Mouse (Mus musculus): ENCODE measurements at regions not wholly inside any gene's neighbourhood (a gene's known extent, or its start where the extent isn't known, plus 50 kb on each side); places are given as distances from the start of the nearest gene placed in this dataset.

- DNase-seq (ENCODE audit: low spot score in 2 of 2) = no peak
These were observed 59.2 kb downstream of the Marcks start for GRCm38 (mm10) chr10:37079535-37079934.

GRCm38 (mm10) chr10:37078439-37078838 lies 60.3 kb downstream of the Marcks start:
- peak in 1 of 2 experiments; percentile 26 for DNase-seq (ENCODE audit: low spot score in 2 of 2)

- no peak for DNase-seq (ENCODE audit: low spot score in 2 of 2)
These were observed 61.0 kb downstream of the Marcks start for GRCm38 (mm10) chr10:37077741-37078140.

- DNase-seq (ENCODE audit: low spot score in 2 of 2) = peak; percentile 20 to 83
These were observed 65.9 kb downstream of the Marcks start for GRCm38 (mm10) chr10:37072834-37073233.

- no peak for DNase-seq (ENCODE audit: low spot score in 2 of 2)
These were observed 66.7 kb downstream of the Marcks start for GRCm38 (mm10) chr10:37072061-37072460.

GRCm38 (mm10) chr10:37071420-37071819 lies 67.3 kb downstream of the Marcks start:
- no peak for DNase-seq (ENCODE audit: low spot score in 2 of 2)
